Mouse (Mus musculus) lung, embryonic 14.5 days (tissue): ENCODE results near the gene Strn4. TPM values are rescaled to one million over a fixed set of nuclear protein-coding genes. Genes with fewer than 3 reads are reported as not detected.

ENCODE experiments used
- ATAC-seq: fragments of 200-750 bp; cut with Nextera tagmentation; 2 replicates; pipeline ENCODE4 v1.8.0; 2017; ENCODE audit warnings: mild to moderate bottlenecking, moderate TSS enrichment, moderate library complexity; ENCODE audit not compliant: insufficient read depth
- DNase-seq: peaks from one replicate; pipeline ENCODE4 v3.0.0-alpha.2; 2015
- H3K27ac ChIP-seq: fragments of 300-500 bp; sonication (generic); 2 replicates; pipeline ENCODE4 v1.5.1; 2014; ENCODE audit warnings: low read depth, mild to moderate bottlenecking, moderate library complexity
- H3K27me3 ChIP-seq: fragments of 300-500 bp; sonication (generic); 2 replicates; pipeline ENCODE4 v1.6.1; 2014; ENCODE audit warnings: low read length, control low read depth; ENCODE audit not compliant: insufficient read depth
- H3K36me3 ChIP-seq: fragments of 300-500 bp; sonication (generic); 2 replicates; pipeline ENCODE4 v1.6.1; 2014; ENCODE audit warnings: control low read depth; ENCODE audit not compliant: insufficient read depth
- H3K4me1 ChIP-seq: fragments of 300-500 bp; sonication (generic); 2 replicates; pipeline ENCODE4 v1.6.1; 2014; ENCODE audit warnings: antibody characterized with exemption, control low read depth; ENCODE audit not compliant: insufficient read depth
- H3K4me2 ChIP-seq: fragments of 300-500 bp; sonication (generic); 2 replicates; pipeline ENCODE4 v1.6.1; 2014; ENCODE audit warnings: mild to moderate bottlenecking
- H3K4me3 ChIP-seq: fragments of 300-500 bp; sonication (generic); 2 replicates; pipeline ENCODE4 v1.5.1; 2014; ENCODE audit warnings: low read depth, low read length
- H3K9ac ChIP-seq: fragments of 300-500 bp; sonication (generic); 2 replicates; pipeline ENCODE4 v1.6.1; 2014
- H3K9me3 ChIP-seq: fragments of 300-500 bp; sonication (generic); 2 replicates; pipeline ENCODE4 v1.6.1; 2016; ENCODE audit warnings: low read depth, low read length, control low read depth
- CTCF ChIP-seq: IDR thresholded peaks from 2 replicates; pipeline ENCODE4 v1.5.1; 2016; ENCODE audit warnings: antibody characterized with exemption, low read depth
- WGBS: fragments of 180-500 bp; shearing (Covaris S2); extraction: QIAGEN DNeasy Blood & Tissue Kit; methylation state at CpG from one replicate; pipeline ENCODE4 v1.1.7; 2014; 5-methylcytosine and 5-hydroxymethylcytosine counted together
- polyA plus RNA-seq: library from polyadenylated mRNA; unstranded; fragments of >200 nt; fragmentation: Nextera tagmentation; extraction: Ambion mirVana; gene quantifications from 2 replicates; pipeline ENCODE4 v1.2.1, GENCODE M21; 2014

The Strn4 gene
- polyA plus RNA-seq, 1 experiment from 2014 or later: 134 TPM

GRCm38 (mm10) chr7:16781816-16782554 is 33.7 kb upstream of the Strn4 start:
- Histone ChIP-seq H3K4me1 (peaks cover 10% of the 10 kb centered on the region), H3K36me3 (no peaks in the 10 kb centered on the region), H3K27ac (peak overlapping the region; percentile 65; the same call in 1 of the 2 replicates), H3K4me2 (peak overlapping the region; percentile 100), H3K4me3 (peak overlapping the region; percentile 71), H3K27me3 (no peaks in the 10 kb centered on the region), H3K9me3 (no peaks in the 10 kb centered on the region), H3K9ac (peak overlapping the region; percentile 72)
- WGBS: under 1% methylated on average over 60 of the region's 60 CpGs
- DNase-seq (peak; percentile 51), ATAC-seq (peak; percentile 26; the same call in 1 of the 2 replicates)
- no peak for TF ChIP-seq CTCF

- ATAC-seq: no peak
- Histone ChIP-seq H3K4me2 (peak overlapping the region; percentile 100), H3K9ac (peak overlapping the region; percentile 72), H3K9me3 (no peaks in the 10 kb centered on the region), H3K4me1 (peaks cover 10% of the 10 kb centered on the region), H3K4me3 (peak overlapping the region; percentile 71), H3K27me3 (no peaks in the 10 kb centered on the region), H3K36me3 (peaks cover 5% of the 10 kb centered on the region; the same call in 1 of the 2 replicates), H3K27ac (peak overlapping the region; percentile 16; the same call in 1 of the 2 replicates)
- TF ChIP-seq CTCF: no peak
- DNase-seq: peak; percentile 25
- WGBS: 4% methylated on average over 11 of the region's 11 CpGs
Observed at GRCm38 (mm10) chr7:16782555-16783125, 33.0 kb upstream of the Strn4 start.

DNA sequence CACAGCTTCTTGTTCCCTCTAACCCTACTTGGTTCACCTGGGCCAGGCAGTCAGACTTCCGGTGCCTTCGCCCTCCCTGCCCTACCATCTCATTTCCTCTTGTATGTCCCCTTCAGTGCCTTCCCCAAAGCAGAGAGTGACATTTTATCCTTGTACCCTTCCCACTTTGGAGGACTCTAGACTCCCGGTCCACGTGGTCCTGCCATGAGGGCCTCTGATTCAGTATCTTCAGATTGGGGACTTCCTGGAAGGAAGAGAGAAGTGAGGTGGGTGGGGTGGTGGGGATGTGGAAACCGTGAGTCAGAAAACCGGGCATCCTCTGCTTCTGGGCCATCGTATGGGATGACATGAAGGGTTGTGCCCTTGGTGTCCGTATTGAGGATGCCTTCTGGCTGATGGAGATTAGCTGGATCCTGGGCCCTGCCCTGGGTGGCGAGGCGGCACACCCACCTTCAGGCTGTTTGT is 32.4 kb upstream of the Strn4 start:
- peaks cover 11% of the 10 kb centered on the region; the same call in 1 of the 2 replicates for H3K36me3 ChIP-seq
- H3K4me2 ChIP-seq: peak overlapping the region; percentile 100
- ATAC-seq (peak; percentile 13; the same call in 1 of the 2 replicates), DNase-seq (peak; percentile 9)
- H3K27ac ChIP-seq: peak overlapping the region; percentile 65
- peak overlapping the region; percentile 72 for H3K9ac ChIP-seq
- WGBS: 25% methylated on average over 10 of the region's 10 CpGs
- peaks cover 10% of the 10 kb centered on the region for H3K4me1 ChIP-seq
- H3K9me3 ChIP-seq: no peaks in the 10 kb centered on the region
- no peaks in the 10 kb centered on the region for H3K27me3 ChIP-seq
- TF ChIP-seq CTCF: no peak
- peak overlapping the region; percentile 71 for H3K4me3 ChIP-seq

- H3K9ac ChIP-seq: peak overlapping the region; percentile 72
- TF ChIP-seq CTCF: no peak
Observed at GRCm38 (mm10) chr7:16783758-16784415, 31.8 kb upstream of the Strn4 start.

DNA sequence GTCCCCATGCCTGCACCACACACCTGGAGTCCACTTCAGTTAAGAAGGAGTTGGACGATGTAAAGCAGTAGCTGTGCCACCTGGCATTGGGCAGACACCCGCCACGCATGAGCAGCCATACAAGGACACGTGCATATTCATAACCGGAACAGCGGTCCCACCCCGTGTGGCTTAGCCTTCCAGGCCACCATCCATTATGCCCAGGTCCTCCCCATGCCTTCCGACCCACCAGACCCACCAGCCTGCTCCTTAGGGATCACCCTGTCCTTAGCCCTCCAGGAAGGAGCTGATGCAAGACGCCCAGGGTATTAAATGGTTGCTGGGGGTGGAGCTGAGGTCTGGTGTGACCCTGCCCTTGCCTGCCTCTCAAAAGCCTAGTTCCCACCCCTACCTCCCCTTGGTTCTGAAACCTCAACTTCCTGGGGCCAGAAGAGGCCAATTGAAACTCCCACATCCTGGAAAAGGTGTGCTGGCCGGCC is 31.2 kb upstream of the Strn4 start:
- H3K27ac ChIP-seq: 0 out of 2 replicates have a peak overlapping the region, but pooled peaks have one; percentile 42
- 71% methylated on average over 10 of the region's 10 CpGs for WGBS
- H3K4me3 ChIP-seq: peak overlapping the region; percentile 71
- H3K9me3 ChIP-seq: no peaks in the 10 kb centered on the region
- peak overlapping the region; percentile 72; the same call in 1 of the 2 replicates for H3K9ac ChIP-seq
- H3K4me2 ChIP-seq: peak overlapping the region; percentile 100
- TF ChIP-seq CTCF: no peak
- DNase-seq (no peak), ATAC-seq (no peak)
- H3K4me1 ChIP-seq: peaks cover 10% of the 10 kb centered on the region
- H3K27me3 ChIP-seq: no peaks in the 10 kb centered on the region
- peaks cover 16% of the 10 kb centered on the region; the same call in 1 of the 2 replicates for H3K36me3 ChIP-seq

More at GRCm38 (mm10) chr7:16783758-16784415, 31.8 kb upstream of the Strn4 start:
- H3K4me3 ChIP-seq: peak overlapping the region; percentile 71
- DNase-seq (peak; percentile 81), ATAC-seq (no peak)
- no peaks in the 10 kb centered on the region for H3K27me3 ChIP-seq
- no peaks in the 10 kb centered on the region for H3K9me3 ChIP-seq
- 34% methylated on average over 17 of the region's 17 CpGs for WGBS
- peaks cover 12% of the 10 kb centered on the region; the same call in 1 of the 2 replicates for H3K36me3 ChIP-seq
- peak overlapping the region; percentile 65 for H3K27ac ChIP-seq
- peak overlapping the region; percentile 100 for H3K4me2 ChIP-seq
- peaks cover 10% of the 10 kb centered on the region for H3K4me1 ChIP-seq

DNA sequence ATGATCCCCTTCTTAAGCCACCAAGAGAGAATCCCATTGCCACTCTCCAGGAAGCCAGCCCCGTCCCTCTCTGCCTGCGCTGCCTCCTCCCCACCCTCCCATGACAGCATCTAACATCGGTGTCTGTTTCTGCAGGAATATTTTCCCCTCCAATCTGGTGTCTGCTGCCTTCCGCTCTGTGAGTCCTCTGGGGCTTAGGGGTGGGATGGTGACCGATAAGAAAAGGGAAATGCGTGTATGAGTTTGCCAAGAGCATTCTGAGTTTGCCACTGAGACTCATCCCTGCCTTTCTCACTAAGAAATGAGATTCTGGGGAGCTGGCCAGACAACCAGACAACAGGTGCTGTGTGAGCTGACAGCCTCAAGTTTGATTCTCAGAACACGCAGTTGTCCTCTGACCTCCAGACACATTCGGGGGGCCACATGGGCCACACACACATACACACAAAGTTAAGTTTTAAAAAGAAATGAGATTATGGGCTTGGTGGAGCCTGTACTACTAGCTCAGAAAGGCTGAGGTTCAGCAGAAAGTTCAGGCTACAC is 30.1 kb upstream of the Strn4 start:
- no peak overlapping the region for H3K27ac ChIP-seq
- no peaks in the 10 kb centered on the region for H3K9me3 ChIP-seq
- peaks cover 10% of the 10 kb centered on the region for H3K4me1 ChIP-seq
- H3K4me3 ChIP-seq: no peak overlapping the region
- H3K36me3 ChIP-seq: peaks cover 25% of the 10 kb centered on the region; the same call in 1 of the 2 replicates
- no peak for TF ChIP-seq CTCF
- H3K9ac ChIP-seq: no peak overlapping the region
- no peaks in the 10 kb centered on the region for H3K27me3 ChIP-seq
- ATAC-seq (no peak), DNase-seq (no peak)
- no peak overlapping the region for H3K4me2 ChIP-seq
- WGBS: 81% methylated on average over 8 of the region's 8 CpGs
